Mouse (Mus musculus) common myeloid progenitor, adult 5-6 weeks (primary cell): ENCODE data around the gene Fbxl20. TPM values are rescaled to one million over a fixed set of nuclear protein-coding genes. Genes with fewer than 3 reads are reported as not detected.
"Not testable (repeated sequence)": the region's sequence is repeated elsewhere in the genome, so short reads cannot be mapped to it uniquely, and the experiment has no call there.

Experiments
- ATAC-seq: replicated peaks from 2 replicates; pipeline ENCODE4 v1.8.0; 2016; ENCODE audit warnings: low read depth, mild to moderate bottlenecking, moderate TSS enrichment, inconsistent platforms; ENCODE audit not compliant: poor library complexity, severe bottlenecking
- total RNA-seq: library from RNA; stranded (forward); fragments of 200-1000, 187-1606 nt; gene quantifications from 2 replicates; pipeline ENCODE4 v1.2.3, GENCODE M21; 2017

Fbxl20 gene
- 13.2 and 14.1 TPM in 2 replicates for total RNA-seq

GRCm38 (mm10) chr11:98149786-98150624 is at the start of gene Fbxl20:
TSS of gene Fbxl20 (minus strand) at chr11:98150403.
- ATAC-seq, result peak; percentile 79

- peak; percentile 96 for ATAC-seq
Measured at GRCm38 (mm10) chr11:98192901-98193805, 43.0 kb upstream of the Fbxl20 start, which contains the start of gene Med1. TSS of gene Med1 (minus strand) at chr11:98193293.

DNA sequence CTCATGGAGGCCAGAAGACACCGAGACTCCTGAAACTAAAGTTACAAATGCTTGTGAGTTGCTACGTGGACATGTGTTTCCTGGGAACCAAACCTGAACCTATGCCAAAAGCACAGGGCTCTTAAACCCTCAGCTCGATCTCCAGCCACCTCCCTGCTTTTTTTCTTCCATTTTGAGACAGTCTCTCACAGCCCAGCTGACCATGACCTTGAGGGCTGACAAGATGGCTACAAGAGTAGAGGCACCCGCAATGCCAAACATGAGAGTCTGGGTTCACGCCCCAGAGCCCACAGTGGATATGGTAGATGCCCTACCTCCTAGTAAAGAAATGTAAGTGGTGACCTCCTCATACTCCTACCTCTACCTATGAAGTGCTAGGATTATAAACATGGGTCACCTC is 40.6 kb upstream of the Fbxl20 start:
- no peak for ATAC-seq

DNA sequence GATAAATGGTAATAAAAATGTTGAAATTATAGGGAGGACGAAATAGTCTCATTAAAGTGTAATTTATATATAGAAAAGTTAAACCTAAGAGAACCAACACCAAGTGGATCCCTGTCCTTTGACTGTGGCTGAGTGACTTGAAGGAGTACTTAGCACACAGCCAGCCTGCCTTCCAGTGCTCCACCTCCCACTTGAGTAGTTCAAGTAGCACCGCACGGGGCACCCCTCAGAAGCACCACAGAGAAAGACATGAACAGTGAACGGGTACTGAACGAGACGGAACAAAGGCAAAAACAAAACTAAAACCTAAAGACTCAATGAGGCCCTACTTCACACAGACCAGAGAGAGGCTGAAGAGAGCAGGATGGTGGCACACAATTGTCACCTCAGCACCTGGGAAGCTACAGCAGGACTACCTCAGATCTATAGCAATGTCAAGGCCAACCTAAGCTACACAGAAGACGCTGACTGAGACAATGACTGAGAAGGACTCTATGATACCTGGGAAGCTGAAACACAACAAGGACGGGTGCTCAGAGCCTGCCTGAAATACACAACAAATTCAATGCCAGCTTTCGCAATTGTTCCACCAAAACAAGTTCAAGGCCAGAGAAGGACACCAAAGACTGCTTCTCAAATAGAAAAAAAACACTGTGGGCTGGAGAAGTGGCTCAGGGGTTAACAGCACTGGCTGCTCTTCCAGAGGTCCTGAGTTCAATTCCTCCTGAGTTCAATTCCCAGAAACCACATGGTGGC is 37.6 kb upstream of the Fbxl20 start:
- no peak for ATAC-seq

DNA sequence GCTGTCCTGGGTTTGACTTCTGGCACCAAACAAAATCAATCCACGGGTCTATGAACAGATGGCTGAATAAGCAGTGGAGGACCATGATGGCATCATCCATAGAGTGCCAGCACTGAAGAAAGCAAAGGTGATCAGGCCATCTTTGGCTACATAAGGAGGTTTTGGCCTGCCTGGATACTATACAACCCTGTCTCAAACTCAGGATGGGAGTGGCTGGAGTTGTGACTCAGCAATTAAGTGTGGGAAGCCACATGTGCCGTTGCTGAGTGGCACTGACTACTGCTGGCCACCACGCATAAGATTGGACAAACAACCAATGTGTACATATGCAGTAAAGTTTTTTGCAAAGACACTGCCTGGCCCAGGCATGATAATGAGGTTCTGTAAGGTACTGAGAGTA is 31.9 kb upstream of the Fbxl20 start:
- not testable (repeated sequence) for ATAC-seq

DNA sequence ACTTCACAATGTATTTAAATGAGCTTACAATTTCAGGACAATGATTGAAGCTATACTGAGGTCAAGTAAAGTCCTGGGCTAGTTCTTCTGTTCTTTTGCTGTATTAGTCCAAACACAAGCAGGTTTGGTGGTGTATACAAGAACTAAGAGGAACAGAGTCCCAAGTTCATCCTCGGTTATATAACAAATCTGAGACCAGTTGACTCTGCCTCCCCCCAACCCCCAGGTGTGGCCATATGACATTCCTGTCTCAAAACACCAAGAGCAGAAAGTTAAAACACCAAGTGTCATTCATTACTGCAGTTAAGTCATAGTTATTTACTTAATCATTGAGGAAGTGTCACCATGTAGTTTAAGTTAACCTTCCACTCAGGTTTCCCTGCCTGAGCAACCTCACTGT is 18.2 kb upstream of the Fbxl20 start:
- ATAC-seq, result no peak

- ATAC-seq, result no peak
Measured at GRCm38 (mm10) chr11:98155094-98155493, 4.9 kb upstream of the Fbxl20 start.

DNA sequence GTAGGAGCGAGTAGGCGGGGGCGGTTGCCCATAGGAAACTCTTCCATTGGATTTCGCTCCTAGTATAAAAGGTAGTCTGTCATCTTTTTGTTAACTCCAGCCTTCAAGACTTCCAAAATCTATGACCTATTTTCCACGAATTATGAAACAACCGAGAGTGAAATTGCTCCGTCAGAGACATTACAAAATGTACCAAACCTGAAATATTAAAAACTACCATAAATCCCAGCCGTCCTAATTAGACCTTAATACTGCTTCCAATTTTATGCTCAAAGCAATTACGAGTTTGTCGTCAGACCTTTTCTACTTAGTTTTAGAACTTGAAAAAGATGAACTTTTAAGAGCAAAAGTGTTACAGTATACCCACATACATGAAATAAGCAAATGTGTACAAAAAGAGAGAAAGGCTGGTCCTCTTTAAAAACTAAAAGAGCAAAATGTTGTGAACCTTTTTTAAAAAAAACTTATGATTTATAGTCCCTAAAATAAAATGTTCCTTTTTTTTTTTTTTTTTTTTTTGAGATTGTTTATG is 488 bp upstream of the Fbxl20 start:
- ATAC-seq, result no peak

- ATAC-seq, result peak; percentile 77
Measured at GRCm38 (mm10) chr11:98149304-98149750, 876 bp downstream of the Fbxl20 start.

DNA sequence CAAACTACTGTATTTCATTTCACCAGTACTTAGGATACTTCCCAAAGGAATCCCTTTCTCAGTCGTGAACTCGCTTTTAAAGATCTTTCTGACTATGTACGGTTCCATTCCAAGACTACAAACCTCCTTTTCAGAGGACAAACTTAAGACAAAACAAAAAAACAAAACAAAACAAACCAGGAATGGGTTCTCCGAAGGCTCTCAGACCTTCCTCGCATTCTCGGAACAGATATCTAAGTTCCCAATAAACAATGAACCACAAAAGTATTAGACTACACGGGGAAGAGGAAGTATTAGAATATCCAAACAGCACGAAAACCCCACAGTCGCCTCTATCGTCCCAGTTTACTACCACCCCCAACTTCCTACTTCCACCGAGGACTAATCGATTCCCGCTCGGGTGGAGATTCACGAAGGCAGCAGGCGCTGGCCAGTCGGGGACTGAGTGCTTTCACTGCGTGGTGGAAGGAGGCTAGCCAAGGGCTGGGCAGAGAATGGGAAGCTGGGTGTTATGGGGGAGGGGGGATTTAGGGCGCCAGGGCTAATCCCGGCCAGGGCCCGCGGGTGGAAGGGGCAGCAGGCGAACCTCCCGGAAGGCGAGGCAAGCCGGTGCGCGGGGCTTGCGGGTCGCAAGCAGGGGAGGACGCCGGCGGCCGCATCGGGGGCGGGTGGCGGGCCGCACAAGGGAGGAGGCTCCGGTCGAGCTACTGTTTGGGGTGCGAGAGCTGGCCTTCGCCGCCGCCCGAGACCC is 1.5 kb downstream of the Fbxl20 start:
- ATAC-seq, result peak; percentile 24

DNA sequence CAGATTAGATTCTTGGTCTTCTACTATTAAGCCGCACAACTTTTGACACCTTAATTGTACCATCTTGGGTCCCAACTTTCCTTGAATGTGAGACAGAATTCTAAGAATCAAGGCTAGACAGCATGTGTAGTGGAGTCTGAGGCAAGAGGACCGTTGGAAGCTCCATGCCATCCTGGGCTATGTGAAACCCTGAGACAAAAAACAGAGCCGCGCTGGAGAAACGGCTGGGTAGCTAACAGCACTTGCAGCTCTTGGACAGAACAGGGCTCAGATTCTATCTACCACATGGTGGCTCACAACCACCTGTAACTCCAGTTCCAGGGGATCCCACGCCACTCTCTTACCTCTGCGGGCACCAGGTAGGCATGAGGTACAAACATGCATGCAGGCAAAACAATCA is 4.3 kb downstream of the Fbxl20 start:
- no peak for ATAC-seq

DNA sequence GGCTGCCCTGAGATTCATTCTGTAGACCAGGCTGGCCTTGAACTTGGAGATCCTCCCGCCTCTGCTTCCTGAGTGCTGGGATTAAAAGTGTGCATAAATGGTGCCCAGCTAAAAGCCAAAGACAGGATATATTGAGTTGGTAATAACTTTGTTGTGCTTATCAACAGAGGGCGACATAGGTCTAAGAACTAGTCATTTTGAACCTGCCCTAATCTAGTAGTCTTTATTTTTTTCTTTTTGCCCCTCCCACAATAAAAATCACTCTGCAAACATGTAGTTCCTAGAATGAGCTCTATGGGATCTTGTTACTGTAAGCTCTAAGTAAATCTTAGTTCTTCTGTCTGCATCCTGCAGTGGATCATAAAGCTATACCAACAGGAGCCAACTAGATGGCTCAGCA is 7.7 kb downstream of the Fbxl20 start:
- no peak for ATAC-seq

- ATAC-seq, result no peak
Measured at GRCm38 (mm10) chr11:98138894-98139293, 11.3 kb downstream of the Fbxl20 start.

DNA sequence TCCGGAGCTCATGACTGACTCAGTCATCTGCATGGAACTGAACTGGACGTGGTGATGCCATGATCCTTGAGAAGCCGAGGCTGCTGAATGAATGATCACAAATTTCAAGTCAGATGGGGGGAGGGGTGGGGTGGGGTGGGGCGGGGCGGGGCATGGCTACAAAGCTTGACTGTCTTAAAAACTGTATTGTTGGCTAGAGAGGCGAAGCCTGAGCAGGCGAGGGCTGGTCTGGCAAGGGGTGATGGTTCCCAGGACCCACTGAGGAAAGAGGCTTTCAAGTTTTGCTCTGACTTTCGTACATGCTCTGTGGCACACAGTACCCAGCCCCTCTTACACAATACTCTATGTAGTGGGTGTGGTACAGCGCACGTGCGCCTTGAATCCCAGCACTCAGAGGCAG is 12.4 kb downstream of the Fbxl20 start:
- no peak for ATAC-seq

DNA sequence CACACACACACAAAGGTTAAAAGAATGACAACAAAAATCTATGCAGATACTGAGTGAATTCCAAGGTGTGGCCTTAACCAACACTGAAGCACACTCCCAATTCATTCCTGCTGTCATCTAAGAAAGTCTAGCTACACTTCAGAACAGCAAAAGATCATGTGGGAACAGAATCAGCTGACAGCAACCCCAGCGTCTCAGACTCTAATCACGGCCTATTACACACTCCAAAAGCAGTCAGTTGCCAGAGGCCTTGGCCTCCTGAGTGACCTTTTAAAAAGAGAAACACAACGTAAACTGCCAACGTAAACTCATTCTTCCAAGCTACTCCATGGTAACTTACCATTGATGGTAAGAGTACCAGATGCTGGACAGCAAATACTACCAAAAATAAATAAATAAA is 15.3 kb downstream of the Fbxl20 start:
- ATAC-seq, result no peak

DNA sequence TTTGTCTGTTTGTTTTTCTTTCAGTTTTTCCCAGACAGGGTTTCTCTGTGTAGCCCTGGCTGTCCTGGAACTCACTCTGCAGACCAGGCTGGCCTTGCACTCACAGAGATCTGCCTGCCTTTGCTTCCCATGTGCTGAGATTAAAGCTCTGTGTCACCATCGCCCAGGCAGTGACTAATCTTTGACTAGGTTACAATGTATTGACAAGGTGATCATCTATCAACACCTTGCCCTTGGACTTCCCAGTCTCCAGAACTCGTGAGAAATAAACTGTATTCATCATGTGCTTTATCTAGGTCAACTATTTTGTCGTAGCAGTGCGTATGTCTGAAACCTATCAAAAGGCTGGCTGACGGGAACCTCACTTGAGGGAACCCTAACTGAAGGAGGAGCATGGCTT is 26.8 kb downstream of the Fbxl20 start:
- no peak for ATAC-seq

DNA sequence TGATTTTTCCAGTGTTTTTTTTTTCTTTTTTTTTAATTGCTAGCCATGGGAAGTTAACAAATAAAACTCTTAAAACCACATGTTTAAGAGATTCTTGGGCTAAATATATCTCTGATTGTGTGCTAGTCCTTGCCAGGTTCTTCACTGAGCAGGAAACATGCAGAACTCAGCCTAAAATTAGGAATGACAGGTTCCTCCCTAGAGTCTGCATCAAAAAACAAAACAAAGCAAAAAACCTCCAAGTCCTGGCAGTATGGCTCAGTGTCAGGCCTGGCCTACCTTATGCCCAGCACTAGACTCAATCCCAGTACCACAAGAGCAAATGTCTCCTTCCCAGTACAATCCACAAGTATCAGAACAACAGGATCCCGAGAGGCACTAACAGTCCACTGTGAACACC is 35.8 kb downstream of the Fbxl20 start:
- ATAC-seq, result no peak

DNA sequence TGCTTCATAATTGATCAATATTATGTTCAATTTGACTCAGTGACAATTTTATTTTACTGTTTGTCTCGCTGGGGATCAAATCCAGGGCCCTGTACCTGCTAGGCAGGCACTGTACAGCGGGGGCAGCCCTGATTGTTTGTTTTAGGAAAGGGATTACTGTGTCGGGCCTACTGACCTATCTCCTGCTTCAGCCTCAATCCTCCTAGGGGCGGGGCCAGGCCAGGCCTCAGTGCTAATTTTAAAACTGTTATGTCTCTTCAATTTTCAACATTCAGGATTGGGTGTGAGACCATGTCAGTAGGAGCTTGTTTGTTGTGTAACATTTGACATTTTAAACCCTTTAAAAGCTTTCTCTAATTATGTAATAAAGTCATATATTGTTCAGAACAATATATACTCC is 36.7 kb downstream of the Fbxl20 start:
- ATAC-seq, result no peak

- ATAC-seq, result no peak
Measured at GRCm38 (mm10) chr11:98109706-98110105, 40.5 kb downstream of the Fbxl20 start.
